Mouse (Mus musculus) embryonic facial prominence, embryonic 15.5 days (tissue): ENCODE results near the gene Krt71. TPM values are rescaled to one million over a fixed set of nuclear protein-coding genes. Genes with fewer than 3 reads are reported as not detected.

Source experiments
- ATAC-seq: fragments of 200-750 bp; cut with Nextera tagmentation; 2 replicates; pipeline ENCODE4 v1.8.0; 2017; ENCODE audit warnings: low read depth, moderate TSS enrichment; ENCODE audit not compliant: insufficient number of reproducible peaks, low FRiP score, low TSS enrichment
- H3K27ac ChIP-seq: fragments of 300-500 bp; sonication (generic); replicated peaks from 2 replicates; pipeline ENCODE4 v1.5.1; 2015; ENCODE audit warnings: mild to moderate bottlenecking, inconsistent platforms
- H3K27me3 ChIP-seq: fragments of 300-500 bp; sonication (generic); 2 replicates; pipeline ENCODE4 v1.6.1; 2015; ENCODE audit warnings: inconsistent platforms
- H3K36me3 ChIP-seq: fragments of 300-500 bp; sonication (generic); 2 replicates; pipeline ENCODE4 v1.6.1; 2015; ENCODE audit warnings: mild to moderate bottlenecking, inconsistent platforms
- H3K4me1 ChIP-seq: fragments of 300-500 bp; sonication (generic); 2 replicates; pipeline ENCODE4 v1.6.1; 2015; ENCODE audit warnings: inconsistent platforms
- H3K4me2 ChIP-seq: fragments of 300-500 bp; sonication (generic); replicated peaks from 2 replicates; pipeline ENCODE4 v1.6.1; 2015; ENCODE audit warnings: mild to moderate bottlenecking, inconsistent platforms
- H3K4me3 ChIP-seq: fragments of 300-500 bp; sonication (generic); replicated peaks from 2 replicates; pipeline ENCODE4 v1.5.1; 2015; ENCODE audit warnings: mild to moderate bottlenecking, inconsistent platforms
- H3K9ac ChIP-seq: fragments of 300-500 bp; sonication (generic); 2 replicates; pipeline ENCODE4 v1.6.1; 2015; ENCODE audit warnings: inconsistent platforms
- H3K9me3 ChIP-seq: fragments of 300-500 bp; sonication (generic); replicated peaks from 2 replicates; pipeline ENCODE4 v1.6.1; 2016; ENCODE audit warnings: inconsistent platforms
- WGBS: fragments of 180-500 bp; shearing (Covaris S2); methylation state at CpG from one replicate; pipeline ENCODE4 v1.1.7; 2015; 5-methylcytosine and 5-hydroxymethylcytosine counted together
- microRNA-seq: library from miRNA; unstranded; fragments of <30 nt; microRNA quantifications from one replicate; pipeline ENCODE4, GENCODE M21; 2016; ENCODE audit warnings: borderline number of aligned reads
- polyA plus RNA-seq: library from polyadenylated mRNA; unstranded; fragments of >200 nt; fragmentation: Nextera tagmentation; extraction: Ambion mirVana; gene quantifications from 2 replicates; pipeline ENCODE4 v1.2.1, GENCODE M21; 2015

Krt71 gene
- polyA plus RNA-seq, 1 experiment from 2014 or later = 101 TPM

DNA sequence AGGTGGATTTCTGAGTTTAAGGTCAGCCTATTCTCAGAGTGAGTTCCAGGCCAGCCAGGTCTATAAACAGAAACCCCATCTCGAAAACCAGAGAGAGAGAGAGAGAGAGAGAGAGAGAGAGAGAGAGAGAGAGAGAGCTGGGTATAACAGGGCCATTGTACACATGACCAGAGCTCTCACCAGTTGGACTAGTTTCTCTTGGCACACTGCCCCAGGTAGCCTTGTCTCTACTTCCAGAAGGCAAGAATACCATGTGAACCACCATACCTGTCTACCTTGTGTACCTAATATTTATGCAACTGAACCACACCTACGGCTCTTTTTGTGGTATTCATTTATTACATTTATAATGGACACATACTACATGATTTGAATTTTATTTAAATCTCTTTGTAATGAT, 54.7 kb downstream of the Krt71 start:
- H3K4me1 ChIP-seq = no peaks in the 10 kb centered on the region
- WGBS = 57% methylated on average over 2 of the region's 2 CpGs
- H3K27me3 ChIP-seq = no peaks in the 10 kb centered on the region
- no peaks in the 10 kb centered on the region for H3K9me3 ChIP-seq
- no peak overlapping the region for H3K9ac ChIP-seq
- H3K27ac ChIP-seq = no peak overlapping the region
- no peaks in the 10 kb centered on the region for H3K36me3 ChIP-seq
- ATAC-seq = no peak
- H3K4me3 ChIP-seq = no peak overlapping the region
- no peak overlapping the region for H3K4me2 ChIP-seq

Small RNAs within 50 kb of the gene (microRNA-seq; reads per million reads assigned to microRNA genes)
- gene Gm44323 (0.69 reads per million), gene Gm44342 (not detected)

Other genes with a start within 250 kb of the Krt71 start
- gene Gm49425, start 225.8 kb downstream of the Krt71 start, polyA plus RNA-seq = 8.5 and 16.4 TPM in 2 replicates
- 0.07 and 0.28 TPM in 2 replicates for gene Krt84, start 210.3 kb downstream of the Krt71 start, polyA plus RNA-seq
- gene Krt82, start 192.4 kb downstream of the Krt71 start, polyA plus RNA-seq = 2.1 and 2.8 TPM in 2 replicates
- gene Krt90, start 180.2 kb downstream of the Krt71 start, polyA plus RNA-seq = 2.4 and 2.6 TPM in 2 replicates
- gene Krt75, start 169.2 kb downstream of the Krt71 start, polyA plus RNA-seq = 8.8 and 13.7 TPM in 2 replicates
- not detected in 2 replicates for gene Gm5414, start 114.9 kb downstream of the Krt71 start, polyA plus RNA-seq
- gene Gm5478, start 95.7 kb downstream of the Krt71 start, polyA plus RNA-seq = not detected in 2 replicates
- gene Krt6b, start 62.8 kb downstream of the Krt71 start, polyA plus RNA-seq = 8.2 and 9.1 TPM in 2 replicates
- gene Krt6a, start 48.8 kb downstream of the Krt71 start, polyA plus RNA-seq = 310 and 324 TPM in 2 replicates
- 867 and 987 TPM in 2 replicates for gene Krt5, start 30.2 kb downstream of the Krt71 start, polyA plus RNA-seq
- gene Krt72, start 43.4 kb upstream of the Krt71 start, polyA plus RNA-seq = 7.3 and 8.2 TPM in 2 replicates
- gene Krt73, start 59.2 kb upstream of the Krt71 start, polyA plus RNA-seq = 17.2 and 30.5 TPM in 2 replicates
- gene Krt2, start 75.1 kb upstream of the Krt71 start, polyA plus RNA-seq = 1.2 and 2.0 TPM in 2 replicates
- 757 and 778 TPM in 2 replicates for gene Krt1, start 107.7 kb upstream of the Krt71 start, polyA plus RNA-seq
- 67.0 and 80.2 TPM in 2 replicates for gene Krt77, start 126.6 kb upstream of the Krt71 start, polyA plus RNA-seq
- 0.63 and 2.2 TPM in 2 replicates for gene Krt76, start 149.8 kb upstream of the Krt71 start, polyA plus RNA-seq
- 212 and 217 TPM in 2 replicates for gene Krt4, start 181.6 kb upstream of the Krt71 start, polyA plus RNA-seq
- 67.2 and 70.6 TPM in 2 replicates for gene Krt79, start 197.2 kb upstream of the Krt71 start, polyA plus RNA-seq
- gene Krt78, start 211.2 kb upstream of the Krt71 start, polyA plus RNA-seq = 11.5 and 14.1 TPM in 2 replicates